Mouse (Mus musculus) hindbrain, embryonic 10.5 days (tissue): ENCODE data around the gene Cdk5. TPM values are rescaled to one million over a fixed set of nuclear protein-coding genes. Genes with fewer than 3 reads are reported as not detected.

Experiments used
- DNase-seq: peaks from one replicate; pipeline ENCODE4 v3.0.0-alpha.2; 2017; ENCODE audit warnings: low spot score
- H3K27ac ChIP-seq: fragments of 300-500 bp; sonication (generic); 2 replicates; pipeline ENCODE4 v1.5.1; 2016; ENCODE audit warnings: mild to moderate bottlenecking, moderate library complexity
- H3K27me3 ChIP-seq: fragments of 300-500 bp; sonication (generic); 2 replicates; pipeline ENCODE4 v1.6.1; 2016; ENCODE audit warnings: mild to moderate bottlenecking; ENCODE audit not compliant: poor library complexity, insufficient read depth, severe bottlenecking
- H3K36me3 ChIP-seq: fragments of 300-500 bp; sonication (generic); 2 replicates; pipeline ENCODE4 v1.6.1; 2016; ENCODE audit warnings: mild to moderate bottlenecking, moderate library complexity
- H3K4me1 ChIP-seq: fragments of 300-500 bp; sonication (generic); replicated peaks from 2 replicates; pipeline ENCODE4 v1.6.1; 2016; ENCODE audit warnings: mild to moderate bottlenecking
- H3K4me3 ChIP-seq: fragments of 300-500 bp; sonication (generic); 2 replicates; pipeline ENCODE4 v1.5.1; 2016; ENCODE audit warnings: mild to moderate bottlenecking, moderate library complexity
- H3K9me3 ChIP-seq: fragments of 300-500 bp; sonication (generic); 2 replicates; pipeline ENCODE4 v1.6.1; 2016; ENCODE audit warnings: mild to moderate bottlenecking, moderate library complexity
- WGBS: fragments of 180-500 bp; shearing (Covaris S2); methylation state at CpG from one replicate; pipeline ENCODE4 v1.1.7; 2016; 5-methylcytosine and 5-hydroxymethylcytosine counted together
- polyA plus RNA-seq: library from polyadenylated mRNA; unstranded; fragments of >200 nt; fragmentation: Nextera tagmentation; extraction: Ambion mirVana; gene quantifications from 2 replicates; pipeline ENCODE4 v1.2.1, GENCODE M21; 2016

Cdk5 gene
- polyA plus RNA-seq, 1 experiment from 2014 or later, result 61.4 TPM

- Histone ChIP-seq H3K36me3 (no peaks in the 10 kb centered on the region), H3K27ac (peak overlapping the region; percentile 57), H3K9me3 (no peaks in the 10 kb centered on the region), H3K4me3 (no peak overlapping the region), H3K4me1 (peaks cover 50% of the 10 kb centered on the region), H3K27me3 (peaks cover 76% of the 10 kb centered on the region)
- 52% methylated on average over 7 of the region's 7 CpGs for WGBS
- peak; percentile 45 for DNase-seq
Measured at GRCm38 (mm10) chr5:24389011-24389657, 34.2 kb downstream of the Cdk5 start.

GRCm38 (mm10) chr5:24388246-24388915 is 34.9 kb downstream of the Cdk5 start:
- H3K36me3 ChIP-seq, result no peaks in the 10 kb centered on the region
- H3K9me3 ChIP-seq, result no peaks in the 10 kb centered on the region
- H3K27me3 ChIP-seq, result peaks cover 76% of the 10 kb centered on the region
- DNase-seq, result no peak
- 23% methylated on average over 26 of the region's 26 CpGs for WGBS
- H3K4me1 ChIP-seq, result peaks cover 50% of the 10 kb centered on the region
- H3K27ac ChIP-seq, result peak overlapping the region; percentile 81
- peak overlapping the region; percentile 63 for H3K4me3 ChIP-seq

- H3K27me3 ChIP-seq, result peaks cover 76% of the 10 kb centered on the region
- WGBS, result under 1% methylated on average over 73 of the region's 73 CpGs
Measured at GRCm38 (mm10) chr5:24387264-24388241, 35.8 kb downstream of the Cdk5 start.

GRCm38 (mm10) chr5:24385887-24386550 is 37.3 kb downstream of the Cdk5 start:
- Histone ChIP-seq H3K27me3 (peaks cover 68% of the 10 kb centered on the region), H3K27ac (no peak overlapping the region), H3K4me3 (no peak overlapping the region), H3K9me3 (no peaks in the 10 kb centered on the region), H3K4me1 (peaks cover 61% of the 10 kb centered on the region), H3K36me3 (no peaks in the 10 kb centered on the region)
- 82% methylated on average over 10 of the region's 10 CpGs for WGBS
- DNase-seq, result no peak

More at GRCm38 (mm10) chr5:24387264-24388241, 35.8 kb downstream of the Cdk5 start:
- Histone ChIP-seq H3K27ac (peak overlapping the region; percentile 81), H3K9me3 (no peaks in the 10 kb centered on the region), H3K4me1 (peaks cover 58% of the 10 kb centered on the region), H3K4me3 (peak overlapping the region; percentile 63), H3K36me3 (no peaks in the 10 kb centered on the region)
- DNase-seq, result peak; percentile 67

- peaks cover 61% of the 10 kb centered on the region for H3K27me3 ChIP-seq
- H3K4me1 ChIP-seq, result peaks cover 61% of the 10 kb centered on the region
- no peak for DNase-seq
- no peaks in the 10 kb centered on the region for H3K9me3 ChIP-seq
- no peaks in the 10 kb centered on the region for H3K36me3 ChIP-seq
- H3K4me3 ChIP-seq, result no peak overlapping the region
- no peak overlapping the region for H3K27ac ChIP-seq
- WGBS, result 87% methylated on average over 5 of the region's 5 CpGs
Measured at GRCm38 (mm10) chr5:24385374-24385773, 38.0 kb downstream of the Cdk5 start.

- H3K27ac ChIP-seq, result no peak overlapping the region
- WGBS, result 73% methylated on average over 6 of the region's 6 CpGs
- no peaks in the 10 kb centered on the region for H3K9me3 ChIP-seq
- H3K36me3 ChIP-seq, result no peaks in the 10 kb centered on the region
- peaks cover 51% of the 10 kb centered on the region for H3K27me3 ChIP-seq
- DNase-seq, result no peak
- peaks cover 60% of the 10 kb centered on the region for H3K4me1 ChIP-seq
- H3K4me3 ChIP-seq, result no peak overlapping the region
Measured at GRCm38 (mm10) chr5:24384407-24384806, 38.9 kb downstream of the Cdk5 start.

GRCm38 (mm10) chr5:24383026-24383859 is 40.1 kb downstream of the Cdk5 start:
- Histone ChIP-seq H3K4me1 (peaks cover 55% of the 10 kb centered on the region), H3K36me3 (no peaks in the 10 kb centered on the region), H3K27me3 (peaks cover 40% of the 10 kb centered on the region), H3K4me3 (peak overlapping the region; percentile 56), H3K27ac (peak overlapping the region; percentile 79), H3K9me3 (no peaks in the 10 kb centered on the region)
- DNase-seq, result peak; percentile 94
- under 1% methylated on average over 34 of the region's 34 CpGs for WGBS

- H3K36me3 ChIP-seq, result no peaks in the 10 kb centered on the region
- H3K27me3 ChIP-seq, result peaks cover 27% of the 10 kb centered on the region
- H3K4me1 ChIP-seq, result peaks cover 49% of the 10 kb centered on the region
- DNase-seq, result no peak
- H3K27ac ChIP-seq, result no peak overlapping the region
- H3K9me3 ChIP-seq, result no peaks in the 10 kb centered on the region
- WGBS, result 64% methylated on average over 2 of the region's 2 CpGs
- H3K4me3 ChIP-seq, result no peak overlapping the region
Measured at GRCm38 (mm10) chr5:24381988-24382387, 41.3 kb downstream of the Cdk5 start.

- Histone ChIP-seq H3K4me1 (peaks cover 44% of the 10 kb centered on the region), H3K27me3 (peaks cover 22% of the 10 kb centered on the region), H3K4me3 (no peak overlapping the region), H3K9me3 (no peaks in the 10 kb centered on the region), H3K36me3 (no peaks in the 10 kb centered on the region), H3K27ac (no peak overlapping the region)
- DNase-seq, result no peak
- 68% methylated on average over 6 of the region's 6 CpGs for WGBS
Measured at GRCm38 (mm10) chr5:24381486-24381885, 41.8 kb downstream of the Cdk5 start.

- 85% methylated on average over 4 of the region's 4 CpGs for WGBS
- no peak overlapping the region for H3K27ac ChIP-seq
- H3K36me3 ChIP-seq, result no peaks in the 10 kb centered on the region
- H3K4me3 ChIP-seq, result no peak overlapping the region
- H3K4me1 ChIP-seq, result peaks cover 36% of the 10 kb centered on the region
- peaks cover 12% of the 10 kb centered on the region for H3K27me3 ChIP-seq
- DNase-seq, result no peak
- H3K9me3 ChIP-seq, result no peaks in the 10 kb centered on the region
Measured at GRCm38 (mm10) chr5:24380499-24380898, 42.8 kb downstream of the Cdk5 start.

GRCm38 (mm10) chr5:24379501-24379900 is 43.8 kb downstream of the Cdk5 start:
- Histone ChIP-seq H3K27ac (no peak overlapping the region), H3K4me1 (peaks cover 36% of the 10 kb centered on the region), H3K9me3 (no peaks in the 10 kb centered on the region), H3K27me3 (peaks cover 2% of the 10 kb centered on the region), H3K4me3 (no peak overlapping the region), H3K36me3 (no peaks in the 10 kb centered on the region)
- 83% methylated on average over 4 of the region's 4 CpGs for WGBS
- no peak for DNase-seq
